Mouse (Mus musculus): ENCODE measurements around the gene Dhps.

- TF ChIP-seq CTCF (IDR thresholded peaks at IDR 0.05; ENCODE audit: low read depth, low read length) (no peak), GATA1 (IDR thresholded peaks at IDR 0.05; ENCODE audit: borderline replicate concordance, low read length) (no peak)
Measured at GRCm38 (mm10) chr8:85095566-85095965, 24.0 kb downstream of the Dhps start.
